Mouse (Mus musculus) fibroblast of lung, adult 2 months (primary cell): ENCODE measurements at regions not wholly inside any gene's neighbourhood (a gene's known extent, or its start where the extent isn't known, plus 50 kb on each side); places are given as distances from the start of the nearest gene placed in this dataset.

Experiments
- DNase-seq: peaks from one replicate; pipeline ENCODE4 v3.0.0-alpha.2; 2011; ENCODE audit warnings: low read depth

GRCm38 (mm10) chr10:66348398-66348797, 747.5 kb upstream of the Jmjd1c start:
- DNase-seq: no peak

DNA sequence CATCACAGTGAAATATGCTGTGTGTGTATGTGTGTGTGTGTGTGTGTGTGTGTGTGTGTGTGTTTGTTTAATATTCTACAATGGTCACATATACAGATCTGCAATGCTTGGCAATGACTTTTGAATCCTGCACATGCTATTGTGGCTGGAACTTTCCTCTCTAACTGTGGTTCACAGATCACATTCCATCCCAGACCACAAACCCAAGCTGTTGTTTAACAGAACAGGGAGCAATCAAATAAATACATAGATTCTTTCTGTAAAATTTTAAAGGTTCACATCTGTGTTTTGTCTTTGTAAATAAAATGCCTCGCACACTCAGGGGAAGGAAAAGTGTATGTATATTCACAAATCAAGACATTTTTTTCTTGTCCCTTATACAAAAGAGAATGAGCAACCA, 744.9 kb upstream of the Jmjd1c start:
- DNase-seq: no peak

DNA sequence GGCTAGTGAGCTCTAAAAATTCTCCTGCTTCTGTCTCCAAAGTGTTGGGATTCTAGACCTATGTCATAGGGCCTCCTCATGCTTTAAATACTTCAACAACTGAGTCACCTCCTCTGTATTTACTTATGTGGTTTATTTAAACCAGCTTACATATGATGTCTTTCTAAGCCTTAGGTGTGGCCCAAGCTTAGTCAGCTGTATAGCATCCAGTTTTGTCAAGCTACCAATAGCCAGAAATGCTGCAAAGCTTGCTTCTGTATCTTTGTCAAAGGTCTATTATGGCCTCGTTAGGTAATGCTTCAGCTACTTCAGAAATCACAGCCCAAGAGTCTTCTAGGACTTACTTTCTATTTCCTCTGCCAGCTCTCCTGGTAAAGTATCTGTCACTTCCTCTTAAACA, 741.9 kb upstream of the Jmjd1c start:
- peak; percentile 33 for DNase-seq

GRCm38 (mm10) chr10:66354986-66355385, 740.9 kb upstream of the Jmjd1c start:
- no peak for DNase-seq

GRCm38 (mm10) chr10:66357736-66358135, 738.2 kb upstream of the Jmjd1c start:
- no peak for DNase-seq

- DNase-seq: no peak
These were observed 725.8 kb upstream of the Jmjd1c start for GRCm38 (mm10) chr10:66370096-66370495.

DNA sequence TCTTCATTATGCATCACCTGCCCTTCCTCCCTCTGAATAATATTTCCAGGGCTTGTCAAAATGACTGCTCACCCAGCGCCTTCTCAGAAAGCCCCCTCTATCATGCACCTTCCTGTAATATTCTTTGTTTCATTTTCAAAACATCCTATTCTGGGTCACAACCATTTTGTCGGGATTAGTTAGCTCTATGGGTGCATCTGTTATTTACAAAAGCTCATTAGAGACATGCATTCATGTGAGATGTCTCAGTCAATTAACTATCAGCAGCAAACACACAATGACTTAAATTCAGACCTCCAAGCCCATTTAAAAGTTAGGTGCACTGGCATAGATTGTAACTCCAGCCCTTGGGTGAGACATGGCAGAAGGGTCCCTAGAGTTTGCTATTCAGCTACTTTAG, 724.2 kb upstream of the Jmjd1c start:
- no peak for DNase-seq
